Mouse (Mus musculus): ENCODE measurements at regions not wholly inside any gene's neighbourhood (a gene's known extent, or its start where the extent isn't known, plus 50 kb on each side); places are given as distances from the start of the nearest gene placed in this dataset.

DNA sequence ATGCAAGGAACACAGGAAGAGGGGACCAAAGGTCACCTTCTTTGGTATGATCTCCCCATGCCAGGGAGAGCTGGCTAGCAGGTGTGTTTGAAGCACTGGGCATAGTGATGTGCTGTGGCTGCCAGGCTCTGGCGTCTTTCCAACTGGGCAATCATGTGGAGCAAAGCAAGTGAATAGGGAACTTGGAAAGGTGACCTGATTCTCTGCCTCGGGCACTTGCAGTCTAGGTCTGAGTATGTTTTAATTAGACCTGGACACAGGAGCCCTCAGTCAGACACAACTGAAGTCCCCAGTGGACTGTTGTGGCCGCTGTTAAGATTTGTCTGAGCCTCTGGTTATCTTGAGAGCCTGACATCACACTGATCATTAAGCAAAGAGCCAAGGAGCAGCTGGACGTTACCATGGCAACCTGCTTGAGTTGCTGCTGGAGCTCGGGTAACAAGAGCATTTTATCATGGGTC is 153.8 kb upstream of the Ccdc122 start:
- TF ChIP-seq CTCF (IDR thresholded peaks at IDR 0.05; ENCODE audit: borderline replicate concordance, control insufficient read depth, extremely low read depth, insufficient read depth, low read length, poor library complexity) (no peak), POLR2A (IDR thresholded peaks at IDR 0.05; ENCODE audit: control insufficient read depth, extremely low read depth, insufficient read depth, low read length, poor library complexity) (no peak)

Data from thymus, adult 2 months (tissue).